Mouse (Mus musculus) kidney, adult 9 months (tissue): Measurements from ENCODE around the gene E130116L18Rik.
A peak's percentile ranks its signal among the peaks of the same experiment; 100 is the strongest.
"Not testable (repeated sequence)": the region's sequence is repeated elsewhere in the genome, so short reads cannot be mapped to it uniquely, and the experiment has no call there.

ENCODE experiments used
- DNase-seq: peaks from one replicate; pipeline ENCODE4 v3.0.0; 2022

E130116L18Rik gene

GRCm38 (mm10) chr5:25222752-25223702 is at the start of gene E130116L18Rik:
Gene E130116L18Rik (minus strand): TSS chr5:25223153.
- DNase-seq = peak; percentile 88

DNA sequence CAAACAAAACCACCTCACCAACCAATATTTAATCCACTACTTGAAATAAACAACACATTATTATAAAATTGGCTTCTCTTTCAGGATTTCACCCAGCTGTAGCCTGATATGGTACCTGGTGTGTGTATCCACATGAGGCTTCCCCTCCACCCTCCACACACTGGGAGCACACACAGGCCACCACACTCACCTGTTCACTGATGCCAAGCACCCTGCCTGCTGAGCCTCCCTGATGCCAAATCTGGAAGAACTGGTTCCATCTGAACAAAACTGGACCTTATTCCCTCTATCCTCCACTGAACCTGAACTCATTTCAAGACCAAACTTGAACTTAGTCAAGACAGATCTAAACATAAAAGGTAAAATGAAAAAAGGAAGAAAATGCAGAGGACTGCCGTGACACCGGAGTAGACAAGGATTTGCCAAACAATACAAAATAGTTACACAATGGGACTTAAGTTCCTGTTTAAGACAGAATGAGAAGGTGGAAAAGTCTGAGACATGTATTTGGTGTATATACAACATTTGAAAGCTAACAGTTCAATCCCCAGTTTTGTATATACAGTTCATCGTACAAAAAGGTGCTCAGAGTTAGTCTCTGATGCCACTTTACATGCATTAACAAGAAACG is 45.4 kb upstream of the E130116L18Rik start:
- DNase-seq = no peak

DNA sequence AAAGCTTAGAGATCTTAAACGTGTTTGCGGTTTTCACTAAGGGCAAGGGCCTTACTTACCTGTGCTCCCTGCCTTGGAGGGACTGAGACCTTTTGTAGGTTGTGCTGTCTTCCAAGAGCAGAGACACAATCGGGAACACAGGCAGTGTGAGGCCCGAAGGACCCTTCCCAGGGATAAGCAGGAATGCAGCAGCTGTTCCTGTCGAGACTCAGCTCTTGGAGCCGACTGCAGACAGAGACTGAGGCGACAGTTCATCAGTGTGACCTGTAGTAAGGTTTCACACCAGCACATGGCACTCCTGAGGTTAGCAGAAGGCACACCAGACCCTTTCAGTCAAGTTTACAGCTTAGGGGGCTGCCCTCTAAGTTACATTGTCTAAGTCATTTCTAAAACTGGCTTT is 39.3 kb upstream of the E130116L18Rik start:
- no peak for DNase-seq

GRCm38 (mm10) chr5:25261452-25261851 is 38.5 kb upstream of the E130116L18Rik start:
- DNase-seq = peak; percentile 71

DNA sequence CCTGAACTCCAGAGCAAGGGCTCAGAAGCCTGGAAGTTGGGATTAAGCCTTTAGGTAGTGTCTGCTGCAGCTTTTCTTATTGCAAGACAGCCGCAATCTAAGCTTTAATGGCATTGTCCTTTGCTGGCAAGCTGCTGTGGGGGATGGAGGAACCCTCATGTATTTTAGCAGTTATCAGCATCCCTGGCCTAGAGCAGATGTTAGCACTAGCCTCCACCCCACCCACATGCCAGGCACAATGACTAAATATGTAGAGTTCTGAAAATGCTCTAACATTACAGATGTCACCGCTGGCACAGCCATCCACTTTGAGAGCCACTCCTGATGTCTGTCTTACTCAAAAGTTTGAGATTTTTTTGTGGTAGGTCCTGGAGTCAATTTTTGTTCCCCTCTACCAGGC is 33.7 kb upstream of the E130116L18Rik start:
- DNase-seq = no peak

DNA sequence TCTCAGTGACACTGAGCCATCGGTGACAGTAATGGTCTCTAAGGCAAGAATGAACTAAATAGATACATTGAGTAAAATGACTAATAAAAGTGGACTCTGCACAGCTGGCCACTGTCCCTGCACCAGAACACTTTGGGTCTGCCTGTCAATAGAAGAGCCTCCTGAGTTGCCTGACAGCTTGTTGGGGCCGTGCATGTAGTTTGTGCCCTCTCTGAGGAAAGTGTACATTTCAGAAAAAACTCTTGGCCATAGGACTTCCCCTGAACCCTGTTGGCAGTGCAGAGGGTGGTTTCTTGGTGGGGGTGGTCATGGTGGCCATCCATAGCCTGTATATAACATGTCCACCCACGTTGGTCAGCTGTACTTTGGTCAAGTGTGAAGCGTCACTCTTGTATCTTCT is 31.5 kb upstream of the E130116L18Rik start:
- peak; percentile 22 for DNase-seq

DNA sequence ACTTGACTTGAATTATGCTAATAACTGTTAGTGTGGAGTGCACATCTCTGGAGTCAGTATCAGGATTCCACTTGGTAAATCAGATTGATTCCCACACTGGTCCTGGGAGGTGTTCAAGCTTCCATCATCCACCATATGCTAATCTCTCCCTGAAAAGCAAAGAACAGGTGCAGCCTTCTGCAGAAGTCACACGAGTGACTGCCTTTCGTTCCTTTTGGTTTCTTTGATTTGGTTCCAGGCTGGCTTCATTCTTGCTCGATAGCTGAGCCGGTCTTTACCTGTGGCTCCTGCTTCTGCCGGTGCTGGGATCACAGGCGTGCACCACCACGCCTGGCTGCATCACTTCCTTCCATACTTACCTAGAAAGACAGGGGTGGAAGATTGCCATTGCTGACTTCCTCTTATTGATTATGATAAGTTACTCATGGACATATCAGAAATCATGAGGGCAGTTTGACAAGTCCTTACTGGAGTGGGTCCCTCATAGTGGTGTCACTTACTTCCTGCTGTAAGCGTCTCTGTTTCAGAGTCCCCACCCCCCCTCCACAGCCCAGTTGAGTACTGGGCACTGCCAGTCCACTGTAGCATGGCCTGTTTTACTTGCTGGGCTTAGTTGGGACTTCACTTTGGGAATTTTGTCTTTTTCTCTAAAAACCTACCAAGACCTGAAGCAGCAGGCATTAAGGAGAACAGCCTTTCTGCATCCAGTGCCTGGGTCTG is 30.0 kb upstream of the E130116L18Rik start:
- DNase-seq = no peak

- DNase-seq = peak; percentile 94
Measured at GRCm38 (mm10) chr5:25252423-25252822, 29.5 kb upstream of the E130116L18Rik start.

- DNase-seq = peak; percentile 92
Measured at GRCm38 (mm10) chr5:25247036-25247435, 24.1 kb upstream of the E130116L18Rik start.

- peak; percentile 78 for DNase-seq
Measured at GRCm38 (mm10) chr5:25246473-25246865, 23.5 kb upstream of the E130116L18Rik start.

- peak; percentile 72 for DNase-seq
Measured at GRCm38 (mm10) chr5:25245806-25246472, 23.0 kb upstream of the E130116L18Rik start.

DNA sequence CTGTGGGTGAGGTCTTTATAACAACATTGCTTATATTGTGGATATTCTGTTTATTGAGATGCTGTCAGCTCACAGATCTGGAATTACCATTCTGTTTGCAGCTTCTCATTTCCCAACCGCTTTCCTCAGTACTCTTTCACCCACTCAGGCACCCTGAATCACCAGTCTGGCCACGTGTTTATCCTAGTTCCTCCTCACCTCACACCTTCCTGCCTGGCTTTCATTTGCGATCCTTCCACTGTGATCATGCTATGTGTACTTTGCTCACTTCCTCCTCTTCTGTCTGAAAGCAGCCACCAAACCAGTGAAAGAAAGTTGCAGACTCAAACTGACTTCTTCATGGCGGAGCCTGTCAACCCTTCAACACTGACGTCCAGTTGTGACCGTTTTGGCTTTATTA is 20.1 kb upstream of the E130116L18Rik start:
- peak; percentile 76 for DNase-seq

- peak; percentile 81 for DNase-seq
Measured at GRCm38 (mm10) chr5:25224377-25224776, 1.4 kb upstream of the E130116L18Rik start.

- no peak for DNase-seq
Measured at GRCm38 (mm10) chr5:25221604-25222003, 1.3 kb downstream of the E130116L18Rik start, which contains the start of gene Galnt11. Gene Galnt11 (plus strand): TSS chr5:25221904.

- no peak for DNase-seq
Measured at GRCm38 (mm10) chr5:25215006-25215405, 7.9 kb downstream of the E130116L18Rik start.

GRCm38 (mm10) chr5:25213216-25213615 is 9.7 kb downstream of the E130116L18Rik start:
- DNase-seq = not testable (repeated sequence)

GRCm38 (mm10) chr5:25211872-25212271 is 11.1 kb downstream of the E130116L18Rik start:
- DNase-seq = no peak

DNA sequence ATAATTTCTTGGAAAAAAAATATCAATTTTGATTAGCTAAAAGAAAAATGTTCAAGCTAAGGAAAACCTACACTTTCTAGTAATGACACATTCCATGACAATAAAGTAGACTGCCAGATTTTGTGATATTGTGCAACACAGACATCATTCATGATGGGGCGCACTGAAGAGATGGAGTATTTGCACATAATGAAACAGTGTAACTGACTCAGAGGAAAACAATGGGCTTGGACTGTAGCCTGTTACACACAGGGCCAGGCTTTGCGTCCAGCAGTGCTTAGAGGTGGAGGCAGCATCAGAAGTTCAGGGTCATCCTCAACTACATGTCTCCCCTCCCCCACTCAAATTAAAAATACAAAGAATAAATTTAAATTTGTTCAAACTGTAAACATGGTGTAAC is 32.4 kb downstream of the E130116L18Rik start:
- DNase-seq = no peak

- peak; percentile 87 for DNase-seq
Measured at GRCm38 (mm10) chr5:25188802-25189201, 34.2 kb downstream of the E130116L18Rik start.

DNA sequence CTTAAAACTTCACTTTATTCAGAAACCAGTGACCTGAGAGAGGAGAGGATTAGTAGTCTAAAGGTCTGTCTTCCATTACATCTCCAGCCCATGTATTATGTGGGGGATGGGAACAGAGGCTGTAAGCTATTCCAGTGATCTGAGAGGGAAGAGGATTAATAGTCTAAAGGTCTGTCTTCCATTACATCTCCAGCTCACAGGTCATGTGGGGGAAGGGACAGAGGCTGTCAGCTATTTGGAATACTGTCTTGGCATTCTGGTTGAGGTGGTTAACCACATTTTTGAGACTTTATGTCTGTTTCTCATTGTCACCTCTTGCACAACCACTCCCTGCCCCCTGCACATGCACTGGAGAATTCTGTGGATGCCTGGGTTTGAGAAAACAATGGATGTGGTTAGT is 35.2 kb downstream of the E130116L18Rik start:
- peak; percentile 88 for DNase-seq

DNA sequence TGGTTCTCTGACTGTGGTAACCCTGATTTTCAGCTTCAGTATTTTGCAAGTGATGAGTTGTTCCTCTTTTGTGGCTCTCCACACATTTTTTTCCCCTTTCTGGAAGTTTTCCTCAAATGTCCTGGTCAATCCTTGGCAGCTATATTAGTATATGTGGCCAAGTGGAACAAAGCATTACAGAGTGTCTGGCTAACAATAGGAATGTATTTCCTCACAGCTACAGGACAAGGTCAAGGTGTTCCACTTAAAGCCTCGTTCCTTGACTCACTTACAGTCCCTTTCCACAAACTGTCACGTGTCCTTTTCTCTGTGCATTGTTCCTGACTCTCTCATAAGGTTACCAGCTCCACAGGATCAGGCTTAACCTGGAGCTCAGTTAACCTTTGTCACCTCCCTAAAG is 38.4 kb downstream of the E130116L18Rik start:
- no peak for DNase-seq

DNA sequence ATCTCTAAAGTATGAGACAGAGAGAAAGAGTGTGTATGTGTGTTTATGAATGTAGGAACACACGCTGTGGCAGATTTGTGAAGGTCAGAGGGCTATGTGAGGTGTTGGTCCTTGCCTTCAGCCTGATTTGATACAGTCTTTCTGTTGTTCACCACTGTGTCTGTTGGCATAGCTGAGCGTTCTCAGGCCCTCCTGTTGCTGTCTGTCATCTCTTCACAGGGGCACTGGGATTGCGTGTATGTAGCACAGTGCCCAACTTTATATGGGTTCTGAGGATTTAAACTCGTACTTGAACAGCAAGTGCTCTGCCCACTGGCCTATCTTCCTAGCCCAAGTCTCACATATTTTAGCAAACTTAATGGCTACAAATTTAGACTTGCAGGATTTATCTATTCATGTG is 39.4 kb downstream of the E130116L18Rik start:
- DNase-seq = no peak
